Mouse (Mus musculus) ES-E14 (cell line): ENCODE results near the gene Egfem1. TPM values are rescaled to one million over a fixed set of nuclear protein-coding genes. Genes with fewer than 3 reads are reported as not detected.

Experiments used
- DNase-seq: peaks from one replicate; pipeline ENCODE4 v3.0.0-alpha.2; 2013; ENCODE audit warnings: low read depth, low spot score
- H3K27ac ChIP-seq: 2 replicates; pipeline ENCODE4 v1.5.1; 2012; ENCODE audit warnings: low read depth, mild to moderate bottlenecking, low read length, moderate library complexity, mixed read lengths; ENCODE audit not compliant: poor library complexity, insufficient read depth, severe bottlenecking
- H3K36me3 ChIP-seq: 2 replicates; pipeline ENCODE4 v1.6.1; 2012; ENCODE audit warnings: mild to moderate bottlenecking, low read length, moderate library complexity, mixed read lengths; ENCODE audit not compliant: control insufficient read depth, poor library complexity, insufficient read depth, severe bottlenecking
- H3K4me1 ChIP-seq, 2 experiments: fragments of 150-350 bp in 1 of 2; sonication (generic) in 1 of 2; 2 replicates each; pipeline ENCODE4 v1.6.1; 2012; ENCODE audit warnings: low read length in 2 of 2, mild to moderate bottlenecking in 1 of 2, mixed read lengths in 1 of 2; ENCODE audit not compliant: control insufficient read depth in 2 of 2, insufficient read depth in 2 of 2, poor library complexity in 1 of 2
- H3K4me3 ChIP-seq, 2 experiments: fragments of 150-350 bp in 1 of 2; sonication (generic) in 1 of 2; 2 replicates each; pipeline ENCODE4 v1.5.1; 2012; ENCODE audit warnings: low read length in 2 of 2, low read depth in 1 of 2, mild to moderate bottlenecking in 1 of 2, mixed read lengths in 1 of 2; ENCODE audit not compliant: insufficient read depth in 1 of 2, poor library complexity in 1 of 2, severe bottlenecking in 1 of 2
- H3K9ac ChIP-seq: 2 replicates; pipeline ENCODE4 v1.6.1; 2012; ENCODE audit warnings: low read depth, mild to moderate bottlenecking, low read length, mixed read lengths; ENCODE audit not compliant: poor library complexity, insufficient read depth, severe bottlenecking
- H3K9me3 ChIP-seq: fragments of 150-350 bp; sonication (generic); 2 replicates; pipeline ENCODE4 v1.6.1; 2012; ENCODE audit warnings: low read depth, mild to moderate bottlenecking, low read length; ENCODE audit not compliant: control insufficient read depth, insufficient read depth
- CHD2 ChIP-seq: IDR thresholded peaks from 2 replicates; pipeline ENCODE4 v1.6.1; 2014; ENCODE audit warnings: mild to moderate bottlenecking, low read depth, low read length, inconsistent platforms
- HCFC1 ChIP-seq: IDR thresholded peaks from 2 replicates; pipeline ENCODE4 v1.6.1; 2012; ENCODE audit warnings: low read length, inconsistent platforms, borderline replicate concordance; ENCODE audit not compliant: insufficient read depth
- MAFK ChIP-seq: IDR thresholded peaks from 2 replicates; pipeline ENCODE4 v1.6.1; 2014; ENCODE audit warnings: mild to moderate bottlenecking, low read depth, low read length, inconsistent platforms; ENCODE audit not compliant: insufficient read depth
- ZC3H11A ChIP-seq: IDR thresholded peaks from 2 replicates; pipeline ENCODE4 v1.6.1; 2012; ENCODE audit warnings: low read depth, mild to moderate bottlenecking, inconsistent platforms, low read length, borderline replicate concordance
- ZNF384 ChIP-seq: IDR thresholded peaks from 2 replicates; pipeline ENCODE4 v1.6.1; 2012; ENCODE audit warnings: low read depth, low read length, inconsistent platforms
- in situ Hi-C, 2 experiments: fragments of 600-800 bp; cut with MboI; formaldehyde crosslinking; loops; one replicate each; pipeline ENCODE4 v1.15.1; 2025; ENCODE audit warnings: low sequenced_read_pairs in 2 of 2, inconsistent platforms in 1 of 2; ENCODE audit not compliant: unreplicated experiment in 2 of 2
- total RNA-seq: library from RNA; depleted of rRNA; stranded (reverse); fragments of 300-350 nt; gene quantifications from 2 replicates; pipeline ENCODE4 v1.2.3, GENCODE M21; 2012

Egfem1 gene
- total RNA-seq, 1 experiment: 0.18 TPM

DNA sequence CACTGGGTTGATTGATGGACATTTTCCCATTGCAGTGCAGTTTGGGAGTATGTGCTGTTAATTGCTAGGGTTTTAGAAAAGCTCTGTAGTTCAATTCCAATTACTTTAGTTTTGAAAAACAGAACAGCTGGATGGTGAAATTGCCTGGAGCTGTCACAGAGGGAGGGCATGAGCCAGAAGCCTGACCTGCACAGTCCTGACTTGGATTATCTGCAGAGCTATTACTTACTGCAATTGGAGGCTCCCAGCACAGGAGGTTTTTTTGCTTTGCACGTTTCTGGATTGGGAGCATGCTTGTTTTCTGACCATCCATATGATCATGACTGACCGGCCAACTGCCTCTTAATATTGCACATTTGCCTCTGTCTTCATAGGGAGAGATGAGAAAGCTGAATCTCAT is 299.4 kb downstream of the Egfem1 start:
- in situ Hi-C loops: no loop called here
- Histone ChIP-seq H3K9me3 (no peaks in the 10 kb centered on the region), H3K4me1 (no peaks in the 10 kb centered on the region), H3K27ac (no peak overlapping the region), H3K9ac (no peak overlapping the region), H3K4me3 (no peak overlapping the region), H3K36me3 (no peaks in the 10 kb centered on the region)
- no peak for DNase-seq
- TF ChIP-seq ZC3H11A (no peak), MAFK (no peak), ZNF384 (no peak), CHD2 (no peak), HCFC1 (no peak)

DNA sequence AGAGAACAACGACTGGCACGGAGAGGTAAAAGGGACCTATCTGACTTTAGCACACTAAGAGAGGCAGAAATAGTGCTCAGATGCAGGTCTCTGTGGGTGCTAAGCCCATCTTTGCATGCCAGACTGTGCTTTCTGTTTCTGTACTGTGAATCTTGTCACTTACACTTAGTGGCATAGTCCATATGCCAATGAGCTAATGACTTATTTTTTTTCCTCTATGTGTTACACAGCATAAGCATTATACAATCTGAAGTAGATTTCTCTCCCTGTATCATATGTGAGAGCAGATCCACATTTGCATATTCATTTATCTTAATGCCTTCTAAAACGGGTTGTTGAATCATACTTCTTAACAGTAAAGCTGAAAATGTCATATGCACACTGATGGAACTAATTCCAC is 317.2 kb downstream of the Egfem1 start:
- in situ Hi-C loops: no loop called here
- Histone ChIP-seq H3K9me3 (no peaks in the 10 kb centered on the region), H3K4me1 (no peaks in the 10 kb centered on the region), H3K4me3 (no peak overlapping the region), H3K27ac (no peak overlapping the region), H3K9ac (no peak overlapping the region), H3K36me3 (no peaks in the 10 kb centered on the region)
- TF ChIP-seq ZC3H11A: no peak
- TF ChIP-seq CHD2: no peak
- TF ChIP-seq HCFC1: no peak
- DNase-seq: no peak

DNA sequence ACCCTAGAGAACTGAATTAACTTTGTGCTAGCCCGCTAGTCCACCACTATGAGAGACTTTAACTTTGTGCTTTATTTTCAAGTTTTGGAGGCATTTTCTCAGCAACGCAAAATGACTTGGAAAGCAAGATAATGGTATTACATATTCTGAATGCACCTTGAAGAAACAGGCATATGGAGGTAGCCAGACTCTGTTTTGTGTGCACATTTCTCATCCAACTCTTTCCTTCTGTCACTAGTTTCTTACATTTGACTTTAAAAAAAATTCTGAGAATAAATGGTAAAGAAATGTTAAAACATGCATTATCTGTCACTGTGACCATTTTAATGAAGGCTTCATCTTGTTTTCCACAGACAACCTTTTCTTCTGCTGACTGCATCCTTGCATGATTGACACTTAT is 339.8 kb downstream of the Egfem1 start:
- no peak for TF ChIP-seq CHD2
- TF ChIP-seq ZNF384: no peak
- no peak for TF ChIP-seq HCFC1
- TF ChIP-seq ZC3H11A: no peak
- TF ChIP-seq MAFK: no peak
- Histone ChIP-seq H3K4me1 (no peaks in the 10 kb centered on the region), H3K27ac (no peak overlapping the region), H3K4me3 (no peak overlapping the region), H3K36me3 (no peaks in the 10 kb centered on the region), H3K9me3 (no peaks in the 10 kb centered on the region), H3K9ac (no peak overlapping the region)
- in situ Hi-C loops: no loop called here
- DNase-seq: no peak

DNA sequence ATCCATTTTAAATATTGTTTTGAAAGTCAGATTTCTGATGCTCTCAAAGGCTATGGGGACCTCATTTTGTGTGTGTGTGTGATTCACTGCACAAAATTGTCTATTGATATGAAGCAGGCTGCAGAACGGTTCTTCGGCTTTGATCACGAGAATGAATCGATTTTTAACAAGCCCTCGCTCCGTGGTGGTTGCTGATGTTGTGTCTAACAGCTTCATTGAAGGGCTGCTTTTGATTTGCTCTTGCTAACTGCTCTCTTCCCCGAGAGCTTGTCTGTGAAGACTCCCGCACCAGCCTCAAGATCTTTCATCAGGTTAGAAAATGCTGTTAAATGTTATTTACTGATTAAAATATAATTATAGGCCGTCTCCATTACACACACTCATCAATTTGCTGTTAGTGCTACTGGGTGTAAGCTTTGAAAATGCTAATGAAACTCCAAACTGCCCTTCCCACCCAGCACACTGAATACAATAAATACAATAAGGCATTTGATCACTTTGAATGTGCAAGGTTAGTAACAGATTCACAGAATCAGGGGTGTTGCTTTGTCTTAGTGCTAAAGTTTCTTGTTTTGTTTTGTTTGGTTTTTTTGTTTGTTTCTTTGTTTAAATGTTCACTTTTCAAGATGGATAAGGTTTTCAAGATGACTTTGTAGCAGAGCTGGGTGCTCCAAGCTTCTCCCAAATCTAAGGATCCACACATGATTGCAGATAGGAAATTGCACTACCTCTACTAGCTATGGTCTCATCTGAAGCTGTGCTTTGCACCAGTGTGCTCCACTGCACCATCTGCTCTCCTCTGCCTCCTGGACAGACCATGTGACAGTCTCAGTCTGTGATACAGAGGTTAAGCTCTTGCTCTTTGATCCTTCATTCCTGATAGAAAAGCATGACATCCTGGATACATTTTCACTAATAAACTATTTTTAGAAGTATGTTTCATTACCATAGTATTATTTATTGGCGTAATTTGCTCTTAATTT is 350.6 kb downstream of the Egfem1 start:
- H3K4me1 ChIP-seq: no peaks in the 10 kb centered on the region
- H3K27ac ChIP-seq: no peak overlapping the region
- H3K9me3 ChIP-seq: no peaks in the 10 kb centered on the region
- TF ChIP-seq HCFC1 (no peak), CHD2 (no peak), ZC3H11A (no peak), MAFK (no peak), ZNF384 (no peak)
- no peaks in the 10 kb centered on the region for H3K36me3 ChIP-seq
- peak; percentile 6 for DNase-seq
- no peak overlapping the region for H3K9ac ChIP-seq
- in situ Hi-C loops: no loop called here
- H3K4me3 ChIP-seq: no peak overlapping the region
